Mouse (Mus musculus) layer of hippocampus, adult 18-20 months (tissue): Measurements from ENCODE around the gene Coq7. TPM values are rescaled to one million over a fixed set of nuclear protein-coding genes. Genes with fewer than 3 reads are reported as not detected.

Experiments used
- DNase-seq, 2 experiments: peaks; one replicate each; pipeline ENCODE4 v3.0.0; 2022; ENCODE audit warnings: low spot score in 2 of 2
- total RNA-seq, 2 experiments: library from RNA; stranded (reverse); gene quantifications; 2 replicates each; pipeline ENCODE4 v1.2.3; 2021

Gene Coq7
- total RNA-seq, 2 experiments from 2014 or later, result 34.1 to 35.5 TPM

DNA sequence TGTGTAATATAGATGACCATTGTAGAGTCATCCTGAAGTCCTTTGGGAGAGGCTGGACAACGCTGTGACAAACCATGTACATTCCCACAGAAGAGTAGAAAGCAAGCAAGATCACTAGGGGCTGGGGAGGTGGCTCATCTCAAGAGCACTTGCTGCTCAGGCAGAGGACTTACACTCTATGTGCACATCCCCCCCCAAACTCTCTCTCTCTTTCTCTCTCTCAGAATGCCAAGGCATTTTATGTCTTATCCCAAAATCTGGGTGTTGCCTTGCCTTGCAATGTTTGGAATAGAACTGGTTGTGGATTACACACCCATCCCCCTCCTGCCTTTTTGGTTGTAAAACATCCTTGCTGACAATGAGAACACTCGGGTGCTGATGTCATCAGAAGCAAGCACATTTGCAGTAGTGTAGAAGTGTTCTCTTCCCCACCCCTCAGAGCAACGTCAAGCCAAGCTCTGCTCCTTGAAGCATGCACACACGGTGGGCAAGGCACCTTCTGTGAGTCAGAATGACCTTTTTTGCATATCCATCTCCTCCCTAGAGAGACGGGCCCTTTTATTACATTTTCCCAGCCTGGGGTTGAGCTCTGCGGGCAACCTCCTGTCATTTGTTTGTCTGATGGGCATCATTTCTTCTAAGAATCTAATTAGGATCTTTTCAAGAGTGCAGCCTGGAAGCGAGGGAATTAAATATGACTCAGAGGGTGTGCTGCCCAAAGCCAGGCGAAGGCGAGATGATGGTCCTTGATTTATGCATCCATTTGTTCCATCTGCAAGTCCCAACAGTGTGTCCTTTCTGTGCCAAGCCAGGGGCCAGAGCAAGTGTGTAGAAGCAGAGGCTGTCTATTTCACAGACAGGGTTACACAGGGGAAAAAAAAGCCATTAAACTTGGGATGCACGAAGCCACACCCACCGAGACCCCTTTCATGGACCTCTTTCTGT lies 70.1 kb downstream of the Coq7 start:
- no peak for DNase-seq

DNA sequence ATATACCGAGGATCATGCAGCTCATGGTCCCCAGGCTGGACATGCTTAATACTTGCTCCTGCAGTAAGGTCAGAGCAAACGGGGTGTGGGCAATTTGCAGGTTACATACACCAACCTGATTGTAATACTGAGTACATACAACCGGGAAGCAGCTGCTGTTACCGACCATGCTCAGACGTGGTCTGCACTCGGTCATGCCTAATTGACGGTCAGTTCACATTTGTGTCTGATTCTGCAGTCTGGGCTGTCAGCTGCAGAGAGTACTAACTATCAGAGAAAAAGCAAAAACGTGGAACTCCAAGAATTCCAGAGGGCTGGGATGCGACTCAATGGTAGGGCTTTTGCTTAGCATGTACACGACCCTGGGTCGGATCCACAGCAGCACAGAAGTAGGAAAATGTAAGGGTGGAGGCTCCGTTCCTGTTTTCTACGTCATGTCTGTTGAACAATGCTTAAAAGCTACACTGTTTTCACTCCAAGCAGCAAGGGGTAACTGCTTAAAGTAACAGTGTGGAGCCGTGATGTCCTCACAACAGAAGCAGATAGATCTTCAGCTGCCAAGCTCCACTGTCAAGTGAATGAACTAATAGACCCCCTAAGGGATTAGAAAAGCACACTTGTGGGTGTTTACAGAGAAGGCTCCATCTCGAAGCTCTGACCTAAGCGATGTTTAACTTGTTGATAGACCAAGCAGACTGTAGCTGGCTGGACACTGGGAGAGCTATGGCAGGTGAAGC lies 71.6 kb downstream of the Coq7 start:
- DNase-seq, result no peak

Other genes starting within 250 kb of the Coq7 start
- 10 to 100 TPM; 87.5 to 95.5 TPM for gene Syt17, start 85.1 kb downstream of the Coq7 start, total RNA-seq
- gene Itpripl2, start 41.4 kb downstream of the Coq7 start, total RNA-seq, result 1 to 10 TPM; 2.9 to 3.3 TPM
- gene Tmc7, start 51.4 kb upstream of the Coq7 start, total RNA-seq, result 10 to 100 TPM; 15.5 to 15.6 TPM
- under 1 TPM; 0.38 to 0.40 TPM for gene Tmc5, start 63.9 kb upstream of the Coq7 start, total RNA-seq
- 100 to 1,000 TPM; 198 TPM for gene Gde1, start 172.4 kb upstream of the Coq7 start, total RNA-seq
- gene Ccp110, start 179.2 kb upstream of the Coq7 start, total RNA-seq, result 10 to 100 TPM; 45.9 to 51.1 TPM
- 10 to 100 TPM; 58.3 to 62.8 TPM for gene Vps35l, start 206.9 kb upstream of the Coq7 start, total RNA-seq